Mouse (Mus musculus) stomach, embryonic 15.5 days (tissue): ENCODE results near the gene Dnajb12. TPM values are rescaled to one million over a fixed set of nuclear protein-coding genes. Genes with fewer than 3 reads are reported as not detected.
A peak's percentile ranks its signal among the peaks of the same experiment; 100 is the strongest.

Experiments
- ATAC-seq: fragments of 200-750 bp; cut with Nextera tagmentation; 2 replicates; pipeline ENCODE4 v1.8.0; 2017; ENCODE audit warnings: low read depth, moderate number of reproducible peaks, moderate TSS enrichment; ENCODE audit not compliant: insufficient read depth, low FRiP score
- H3K27ac ChIP-seq: fragments of 300-500 bp; sonication (generic); 2 replicates; pipeline ENCODE4 v1.5.1; 2015; ENCODE audit warnings: mild to moderate bottlenecking, inconsistent platforms
- H3K27me3 ChIP-seq: fragments of 300-500 bp; sonication (generic); replicated peaks from 2 replicates; pipeline ENCODE4 v1.6.1; 2015; ENCODE audit warnings: inconsistent platforms
- H3K36me3 ChIP-seq: fragments of 300-500 bp; sonication (generic); 2 replicates; pipeline ENCODE4 v1.6.1; 2015; ENCODE audit warnings: inconsistent platforms
- H3K4me1 ChIP-seq: fragments of 300-500 bp; sonication (generic); 2 replicates; pipeline ENCODE4 v1.6.1; 2015; ENCODE audit warnings: inconsistent platforms
- H3K4me2 ChIP-seq: fragments of 300-500 bp; sonication (generic); 2 replicates; pipeline ENCODE4 v1.6.1; 2015; ENCODE audit warnings: mild to moderate bottlenecking, inconsistent platforms
- H3K4me3 ChIP-seq: fragments of 300-500 bp; sonication (generic); replicated peaks from 2 replicates; pipeline ENCODE4 v1.5.1; 2015; ENCODE audit warnings: inconsistent platforms
- H3K9ac ChIP-seq: fragments of 300-500 bp; sonication (generic); 2 replicates; pipeline ENCODE4 v1.6.1; 2015; ENCODE audit warnings: inconsistent platforms
- H3K9me3 ChIP-seq: fragments of 300-500 bp; sonication (generic); 2 replicates; pipeline ENCODE4 v1.6.1; 2016; ENCODE audit warnings: inconsistent platforms
- WGBS: fragments of 180-500 bp; shearing (Covaris S2); methylation state at CpG from one replicate; pipeline ENCODE4 v1.1.7; 2015; 5-methylcytosine and 5-hydroxymethylcytosine counted together
- polyA plus RNA-seq: library from polyadenylated mRNA; unstranded; fragments of >200 nt; fragmentation: Nextera tagmentation; extraction: Ambion mirVana; gene quantifications from 2 replicates; pipeline ENCODE4 v1.2.1, GENCODE M21; 2015

Gene Dnajb12
- polyA plus RNA-seq, 1 experiment from 2014 or later = 20.6 TPM

- H3K9me3 ChIP-seq = no peaks in the 10 kb centered on the region
- H3K4me1 ChIP-seq = peaks cover 51% of the 10 kb centered on the region
- 10% methylated on average over 21 of the region's 21 CpGs for WGBS
- peak overlapping the region; percentile 94 for H3K27ac ChIP-seq
- 0 out of 2 replicates have a peak overlapping the region, but pooled peaks have one; percentile 0 for H3K4me3 ChIP-seq
- no peak overlapping the region; the same call in 1 of the 2 replicates for H3K9ac ChIP-seq
- H3K4me2 ChIP-seq = peak overlapping the region; percentile 42
- peak; percentile 94 for ATAC-seq
- H3K27me3 ChIP-seq = no peaks in the 10 kb centered on the region
- peaks cover 23% of the 10 kb centered on the region for H3K36me3 ChIP-seq
Measured at GRCm38 (mm10) chr10:59899341-59900173, 20.2 kb downstream of the Dnajb12 start.

DNA sequence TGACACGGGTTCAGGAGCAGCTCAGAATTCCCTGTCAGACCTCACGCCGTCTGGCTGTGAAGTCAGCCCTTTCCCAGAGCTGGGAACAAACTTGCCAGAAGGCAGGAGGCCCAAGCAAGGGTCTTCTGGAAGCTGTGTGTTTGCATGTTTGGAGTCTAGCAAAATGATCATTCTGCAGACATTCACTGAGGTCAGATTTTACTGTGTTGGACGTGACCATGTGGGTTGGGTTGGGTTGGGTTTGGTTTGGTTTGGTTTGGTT is 20.7 kb downstream of the Dnajb12 start:
- peaks cover 51% of the 10 kb centered on the region for H3K4me1 ChIP-seq
- H3K4me2 ChIP-seq = peak overlapping the region; percentile 42
- peak overlapping the region; percentile 94 for H3K27ac ChIP-seq
- H3K9me3 ChIP-seq = no peaks in the 10 kb centered on the region
- WGBS = 22% methylated on average over 4 of the region's 4 CpGs
- no peak overlapping the region for H3K4me3 ChIP-seq
- no peak for ATAC-seq
- no peaks in the 10 kb centered on the region for H3K27me3 ChIP-seq
- H3K36me3 ChIP-seq = peaks cover 23% of the 10 kb centered on the region
- no peak overlapping the region; the same call in 1 of the 2 replicates for H3K9ac ChIP-seq

- no peak overlapping the region for H3K4me3 ChIP-seq
- peaks cover 51% of the 10 kb centered on the region for H3K4me1 ChIP-seq
- peak overlapping the region; percentile 94 for H3K27ac ChIP-seq
- no peaks in the 10 kb centered on the region for H3K27me3 ChIP-seq
- peaks cover 17% of the 10 kb centered on the region for H3K36me3 ChIP-seq
- no peak for ATAC-seq
- H3K4me2 ChIP-seq = no peak overlapping the region
- WGBS = 46% methylated on average over 4 of the region's 4 CpGs
- H3K9ac ChIP-seq = no peak overlapping the region
- no peaks in the 10 kb centered on the region for H3K9me3 ChIP-seq
Measured at GRCm38 (mm10) chr10:59900939-59901338, 21.6 kb downstream of the Dnajb12 start.

- Histone ChIP-seq H3K27ac (peak overlapping the region; percentile 94), H3K36me3 (peaks cover 12% of the 10 kb centered on the region), H3K4me3 (no peak overlapping the region), H3K9ac (no peak overlapping the region), H3K9me3 (no peaks in the 10 kb centered on the region), H3K27me3 (no peaks in the 10 kb centered on the region), H3K4me1 (peaks cover 51% of the 10 kb centered on the region), H3K4me2 (no peak overlapping the region)
- no peak for ATAC-seq
- 85% methylated on average over 1 of the region's 1 CpGs for WGBS
Measured at GRCm38 (mm10) chr10:59901463-59901862, 22.1 kb downstream of the Dnajb12 start.

DNA sequence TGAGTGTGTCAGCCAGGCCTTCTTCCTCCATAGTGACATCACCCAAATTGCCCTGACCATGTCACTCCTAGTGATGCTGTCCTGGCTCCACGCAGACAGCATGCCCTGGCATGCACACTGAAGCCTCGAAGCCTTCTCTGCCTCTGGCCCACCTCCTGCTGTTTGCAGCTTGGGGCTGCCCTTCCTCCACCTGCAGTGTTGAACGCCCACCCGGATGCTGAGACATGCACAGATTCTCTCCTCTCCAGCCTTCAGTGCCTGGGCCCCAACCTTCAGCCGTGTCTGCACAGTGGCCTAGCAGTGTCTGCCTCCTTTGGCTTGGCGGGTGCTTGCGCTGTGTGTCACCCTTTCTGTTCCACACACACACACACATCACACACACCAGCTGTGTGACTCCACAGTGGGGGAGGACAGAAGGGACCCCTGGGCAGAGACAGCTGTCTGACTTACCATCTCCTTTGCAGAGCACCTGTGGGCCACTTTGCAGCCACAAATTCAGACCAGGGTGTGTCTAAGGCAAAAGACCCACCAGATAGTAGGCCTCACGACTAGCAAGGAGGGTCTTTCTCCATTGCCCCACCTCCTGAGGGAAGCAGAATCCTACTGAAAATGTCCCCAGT is 22.7 kb downstream of the Dnajb12 start:
- Histone ChIP-seq H3K27ac (peak overlapping the region; percentile 94), H3K4me1 (peaks cover 53% of the 10 kb centered on the region), H3K4me3 (no peak overlapping the region), H3K27me3 (no peaks in the 10 kb centered on the region), H3K9ac (no peak overlapping the region), H3K9me3 (no peaks in the 10 kb centered on the region), H3K36me3 (peaks cover 10% of the 10 kb centered on the region), H3K4me2 (no peak overlapping the region)
- WGBS = 61% methylated on average over 8 of the region's 8 CpGs
- no peak for ATAC-seq

DNA sequence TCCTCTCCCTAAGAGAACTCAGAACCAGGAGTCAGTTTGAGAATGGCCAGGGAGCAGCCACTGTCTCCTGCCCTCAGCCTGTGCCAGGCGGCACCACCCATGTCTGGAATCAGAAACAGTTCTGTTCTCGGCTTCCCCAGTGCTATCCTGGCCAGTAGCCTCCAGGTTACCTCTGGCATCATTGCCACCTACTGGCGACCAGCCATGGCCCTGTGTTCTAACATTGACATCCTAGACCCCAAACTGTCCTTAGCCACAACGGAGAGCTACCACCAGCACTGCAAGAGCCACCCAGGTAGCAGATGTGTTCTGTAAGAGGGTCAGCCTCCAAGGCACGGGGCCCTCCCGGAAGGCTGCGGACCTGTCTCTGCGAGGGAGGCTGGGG is 23.2 kb downstream of the Dnajb12 start:
- no peaks in the 10 kb centered on the region for H3K27me3 ChIP-seq
- no peak for ATAC-seq
- no peak overlapping the region for H3K4me2 ChIP-seq
- H3K36me3 ChIP-seq = peaks cover 5% of the 10 kb centered on the region
- peak overlapping the region; percentile 94 for H3K27ac ChIP-seq
- peaks cover 58% of the 10 kb centered on the region for H3K4me1 ChIP-seq
- WGBS = 46% methylated on average over 8 of the region's 8 CpGs
- no peak overlapping the region for H3K9ac ChIP-seq
- H3K4me3 ChIP-seq = no peak overlapping the region
- H3K9me3 ChIP-seq = no peaks in the 10 kb centered on the region

GRCm38 (mm10) chr10:59903170-59903569 is 23.8 kb downstream of the Dnajb12 start:
- no peaks in the 10 kb centered on the region for H3K9me3 ChIP-seq
- no peak overlapping the region for H3K4me2 ChIP-seq
- H3K27me3 ChIP-seq = no peaks in the 10 kb centered on the region
- peak overlapping the region; percentile 94 for H3K27ac ChIP-seq
- H3K4me1 ChIP-seq = peaks cover 61% of the 10 kb centered on the region
- peaks cover 2% of the 10 kb centered on the region; the same call in 1 of the 2 replicates for H3K36me3 ChIP-seq
- no peak for ATAC-seq
- 36% methylated on average over 7 of the region's 7 CpGs for WGBS
- H3K9ac ChIP-seq = no peak overlapping the region
- H3K4me3 ChIP-seq = no peak overlapping the region

- peak; percentile 40; the same call in 1 of the 2 replicates for ATAC-seq
- Histone ChIP-seq H3K4me2 (no peak overlapping the region), H3K4me1 (peaks cover 60% of the 10 kb centered on the region), H3K27me3 (no peaks in the 10 kb centered on the region), H3K4me3 (no peak overlapping the region), H3K27ac (peak overlapping the region; percentile 92), H3K9ac (no peak overlapping the region), H3K9me3 (no peaks in the 10 kb centered on the region), H3K36me3 (no peaks in the 10 kb centered on the region)
- 37% methylated on average over 3 of the region's 3 CpGs for WGBS
Measured at GRCm38 (mm10) chr10:59907080-59907609, 27.8 kb downstream of the Dnajb12 start.

- peak overlapping the region; percentile 92 for H3K27ac ChIP-seq
- no peak overlapping the region for H3K9ac ChIP-seq
- 24% methylated on average over 7 of the region's 7 CpGs for WGBS
- H3K36me3 ChIP-seq = no peaks in the 10 kb centered on the region
- 0 out of 2 replicates have a peak overlapping the region, but pooled peaks have one; percentile 6 for H3K4me2 ChIP-seq
- peak; percentile 74 for ATAC-seq
- no peaks in the 10 kb centered on the region for H3K27me3 ChIP-seq
- no peak overlapping the region for H3K4me3 ChIP-seq
- H3K4me1 ChIP-seq = peaks cover 53% of the 10 kb centered on the region
- H3K9me3 ChIP-seq = no peaks in the 10 kb centered on the region
Measured at GRCm38 (mm10) chr10:59907695-59908299, 28.4 kb downstream of the Dnajb12 start.

GRCm38 (mm10) chr10:59908776-59909315 is 29.5 kb downstream of the Dnajb12 start:
- ATAC-seq = no peak
- H3K4me2 ChIP-seq = no peak overlapping the region

GRCm38 (mm10) chr10:59909357-59909847 is 30.0 kb downstream of the Dnajb12 start:
- Histone ChIP-seq H3K27ac (peak overlapping the region; percentile 92), H3K36me3 (no peaks in the 10 kb centered on the region)

More at GRCm38 (mm10) chr10:59908776-59909315, 29.5 kb downstream of the Dnajb12 start:
- Histone ChIP-seq H3K27ac (peak overlapping the region; percentile 92), H3K4me3 (no peak overlapping the region), H3K27me3 (no peaks in the 10 kb centered on the region), H3K9ac (no peak overlapping the region), H3K9me3 (no peaks in the 10 kb centered on the region), H3K4me1 (peaks cover 44% of the 10 kb centered on the region), H3K36me3 (no peaks in the 10 kb centered on the region)
- WGBS = 49% methylated on average over 7 of the region's 7 CpGs

More at GRCm38 (mm10) chr10:59909357-59909847, 30.0 kb downstream of the Dnajb12 start:
- ATAC-seq = peak; percentile 23; the same call in 1 of the 2 replicates
- H3K27me3 ChIP-seq = no peaks in the 10 kb centered on the region
- peak overlapping the region; percentile 11; the same call in 1 of the 2 replicates for H3K4me3 ChIP-seq
- H3K4me1 ChIP-seq = peaks cover 44% of the 10 kb centered on the region
- no peak overlapping the region for H3K9ac ChIP-seq
- no peaks in the 10 kb centered on the region for H3K9me3 ChIP-seq
- 6% methylated on average over 14 of the region's 14 CpGs for WGBS
- H3K4me2 ChIP-seq = peak overlapping the region; percentile 42
